Mouse (Mus musculus): ENCODE data around the gene Hmga1b.
"Not testable (repeated sequence)": the region's sequence is repeated elsewhere in the genome, so short reads cannot be mapped to it uniquely, and the experiment has no call there.

Hmga1b gene

GRCm38 (mm10) chr11:120731858-120732680 lies 30.5 kb upstream of the Hmga1b start, which contains the start of gene Cbr2:
Gene Cbr2 (minus strand): TSS chr11:120732114.
- DNase-seq (ENCODE audit: low read depth, low spot score), result no peak

- no peak for DNase-seq (ENCODE audit: low read depth, low spot score)
These were observed 29.1 kb upstream of the Hmga1b start for GRCm38 (mm10) chr11:120733521-120733920.

DNA sequence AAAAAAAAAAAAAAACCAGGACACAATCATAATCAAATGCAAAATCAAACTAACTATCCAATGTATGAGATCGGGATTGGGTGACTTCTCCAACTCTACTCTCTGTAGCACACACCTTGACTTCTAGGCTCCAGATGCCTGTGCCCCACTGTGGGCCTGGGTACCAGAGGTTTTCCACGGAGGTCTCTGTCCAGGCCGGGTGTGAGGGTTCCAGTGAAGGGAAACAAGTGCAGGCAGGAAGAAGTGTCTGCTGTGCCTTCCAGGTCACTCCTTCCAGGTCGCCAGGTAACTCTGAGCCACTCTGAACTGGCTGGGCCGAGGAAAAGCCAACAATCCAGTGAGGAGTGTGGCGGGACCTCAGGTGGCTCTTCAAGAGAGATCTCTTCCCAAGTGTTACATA lies 26.2 kb upstream of the Hmga1b start:
- no peak for DNase-seq (ENCODE audit: low read depth, low spot score)

GRCm38 (mm10) chr11:120740981-120741380 lies 21.6 kb upstream of the Hmga1b start:
- DNase-seq (ENCODE audit: low read depth, low spot score), result no peak

DNA sequence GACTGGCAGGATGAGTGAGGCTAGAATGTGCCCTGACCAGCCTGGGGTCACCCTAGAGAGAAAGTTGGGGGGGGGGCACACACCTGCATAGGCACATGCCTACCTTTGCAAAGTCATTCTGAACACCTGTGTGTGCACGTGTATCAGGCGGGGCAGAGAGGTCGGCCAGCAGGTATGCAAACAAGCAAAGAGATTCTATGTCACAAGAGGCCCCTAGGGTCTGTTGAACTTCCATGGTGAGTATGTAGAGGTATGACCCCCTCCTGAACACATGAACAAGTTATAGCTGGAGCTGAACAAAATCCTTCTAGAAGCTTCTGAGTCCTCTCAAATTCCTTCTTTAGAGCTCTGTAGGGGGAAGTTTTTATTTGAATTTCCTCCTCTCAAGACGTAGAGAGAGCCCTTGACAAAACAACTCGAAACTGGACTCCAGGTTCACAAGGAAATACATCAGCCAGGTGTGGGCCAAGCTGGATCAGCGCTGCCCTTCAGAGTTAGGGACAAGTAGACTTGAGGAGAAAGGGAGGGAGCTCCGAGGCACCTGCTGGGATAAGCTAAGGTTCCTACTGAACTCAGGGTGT lies 18.4 kb upstream of the Hmga1b start:
- no peak for DNase-seq (ENCODE audit: low read depth, low spot score)

- DNase-seq (ENCODE audit: low read depth, low spot score), result no peak
These were observed 14.6 kb upstream of the Hmga1b start for GRCm38 (mm10) chr11:120747974-120748373.

DNA sequence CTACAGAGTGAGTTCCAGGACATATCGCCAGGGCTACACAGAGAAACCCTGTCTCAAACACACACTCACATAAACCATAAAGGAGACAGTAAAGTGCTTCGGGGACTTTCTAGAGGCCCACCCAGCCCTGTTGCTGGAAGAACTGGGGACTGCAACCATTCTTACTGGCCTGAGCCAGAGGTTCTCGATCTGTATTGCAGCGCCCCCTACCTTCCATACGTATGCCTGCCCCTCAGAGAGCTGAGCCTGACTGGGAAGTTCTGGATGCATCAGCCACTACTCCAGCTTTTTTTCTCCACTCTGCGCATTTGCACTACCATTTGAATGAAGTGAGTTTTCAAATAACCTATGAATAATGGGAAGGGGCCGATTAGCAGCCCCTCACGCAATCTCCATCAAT lies 13.2 kb upstream of the Hmga1b start:
- DNase-seq (ENCODE audit: low read depth, low spot score), result no peak

DNA sequence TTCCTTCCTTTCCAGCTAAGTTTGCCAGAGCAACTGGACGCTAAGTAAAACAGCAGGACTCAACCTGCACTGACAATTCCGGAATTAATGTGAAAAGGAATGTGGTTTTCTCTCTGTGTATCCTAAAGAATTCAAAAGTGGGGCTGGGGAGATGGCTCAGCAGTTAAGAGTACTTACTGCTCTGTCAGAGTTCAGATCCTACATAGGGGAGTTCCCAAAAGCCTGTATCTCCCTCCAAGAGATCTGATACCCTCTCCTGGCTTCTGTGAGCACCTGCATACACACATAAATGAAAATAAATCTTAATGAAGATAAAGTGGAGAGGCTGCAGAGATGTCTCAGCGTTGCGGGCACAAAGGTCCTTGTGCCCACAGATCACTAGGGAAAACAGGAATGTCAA lies 11.0 kb upstream of the Hmga1b start:
- no peak for DNase-seq (ENCODE audit: low read depth, low spot score)

GRCm38 (mm10) chr11:120760236-120760635 lies 2.4 kb upstream of the Hmga1b start:
- no peak for DNase-seq (ENCODE audit: low read depth, low spot score)

DNA sequence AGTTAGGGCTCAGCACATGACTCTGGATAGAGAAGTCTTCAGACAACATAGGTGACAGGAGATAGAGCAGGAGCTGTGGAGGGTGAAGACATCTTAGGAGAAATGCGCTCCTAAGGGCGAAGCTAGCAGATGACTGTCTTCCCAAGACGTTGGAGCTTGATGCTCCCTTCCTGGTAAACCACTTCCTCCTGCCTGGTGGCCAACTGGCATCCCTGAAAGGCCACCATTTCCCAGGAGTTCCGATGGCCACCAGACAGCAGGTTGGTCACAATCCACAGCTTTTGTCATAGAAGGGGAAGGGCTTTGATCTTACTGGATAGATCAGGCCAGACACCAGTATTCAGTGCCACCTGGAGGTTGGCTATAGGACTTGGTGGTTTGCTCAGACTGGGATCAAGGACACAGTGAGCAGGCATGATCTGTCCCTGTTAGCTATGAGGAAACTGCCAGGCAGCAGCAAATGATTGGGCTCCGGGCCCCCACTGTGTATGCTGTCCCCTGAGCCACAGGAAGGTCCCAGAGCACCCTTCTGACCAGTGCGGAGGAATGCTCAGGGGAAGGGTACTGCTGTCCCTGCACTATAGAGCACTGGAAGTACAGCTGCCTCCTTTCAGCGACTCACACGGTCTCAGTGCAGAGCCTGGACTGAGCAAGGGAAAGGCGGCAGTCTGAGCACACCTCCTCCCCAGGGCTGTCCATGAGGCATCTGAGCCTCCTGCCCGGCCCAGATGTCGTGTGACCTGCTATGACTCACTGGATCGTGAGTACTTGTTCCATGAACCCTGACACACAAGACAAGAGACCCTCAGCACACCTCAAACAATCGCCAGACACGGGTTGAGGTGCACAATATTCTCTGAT lies 553 bp upstream of the Hmga1b start:
- DNase-seq (ENCODE audit: low read depth, low spot score), result no peak

GRCm38 (mm10) chr11:120763121-120763999 lies 766 bp downstream of the Hmga1b start:
- not testable (repeated sequence) for DNase-seq (ENCODE audit: low read depth, low spot score)

DNA sequence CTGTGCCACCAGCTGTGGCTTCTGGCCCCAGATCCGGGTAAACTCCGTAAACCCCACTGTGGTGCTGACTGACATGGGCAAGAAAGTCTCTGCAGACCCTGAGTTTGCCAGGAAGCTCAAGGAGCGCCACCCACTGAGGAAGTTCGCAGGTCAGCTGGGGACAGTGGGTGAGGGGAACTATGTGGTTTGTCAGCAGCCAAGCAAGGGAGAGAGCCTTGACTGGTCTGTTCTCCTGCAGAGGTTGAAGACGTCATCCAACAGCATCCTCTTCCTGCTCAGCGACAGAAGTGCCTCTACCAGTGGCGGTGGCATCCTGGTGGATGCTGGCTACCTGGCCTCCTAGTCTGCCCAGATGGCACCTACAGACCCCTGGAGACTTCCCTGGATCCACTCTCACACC lies 4.4 kb downstream of the Hmga1b start:
- not testable (repeated sequence) for DNase-seq (ENCODE audit: low read depth, low spot score)

DNA sequence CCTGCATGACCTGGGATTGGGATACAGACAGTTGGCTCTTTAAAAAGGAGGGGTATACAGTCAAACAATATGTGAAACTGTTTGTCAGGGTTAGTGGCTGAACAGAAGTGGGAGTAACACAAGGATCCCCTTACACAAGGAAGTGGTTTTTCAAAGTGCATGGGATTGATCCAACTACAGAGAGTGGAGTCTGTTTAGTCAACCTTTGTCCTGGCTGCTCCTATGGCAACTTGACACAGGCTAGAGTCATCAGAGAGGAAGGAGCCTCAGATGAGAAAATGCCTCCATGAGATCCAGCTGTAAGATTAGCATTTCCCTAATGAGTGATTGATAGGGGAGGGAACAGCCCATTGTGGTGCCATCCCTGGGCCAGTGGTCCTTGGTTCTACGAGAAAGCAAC lies 5.6 kb downstream of the Hmga1b start:
- DNase-seq (ENCODE audit: low read depth, low spot score), result no peak

- no peak for DNase-seq (ENCODE audit: low read depth, low spot score)
These were observed 10.2 kb downstream of the Hmga1b start for GRCm38 (mm10) chr11:120772749-120773148.

- DNase-seq (ENCODE audit: low read depth, low spot score), result no peak
These were observed 11.0 kb downstream of the Hmga1b start for GRCm38 (mm10) chr11:120773463-120774190.

DNA sequence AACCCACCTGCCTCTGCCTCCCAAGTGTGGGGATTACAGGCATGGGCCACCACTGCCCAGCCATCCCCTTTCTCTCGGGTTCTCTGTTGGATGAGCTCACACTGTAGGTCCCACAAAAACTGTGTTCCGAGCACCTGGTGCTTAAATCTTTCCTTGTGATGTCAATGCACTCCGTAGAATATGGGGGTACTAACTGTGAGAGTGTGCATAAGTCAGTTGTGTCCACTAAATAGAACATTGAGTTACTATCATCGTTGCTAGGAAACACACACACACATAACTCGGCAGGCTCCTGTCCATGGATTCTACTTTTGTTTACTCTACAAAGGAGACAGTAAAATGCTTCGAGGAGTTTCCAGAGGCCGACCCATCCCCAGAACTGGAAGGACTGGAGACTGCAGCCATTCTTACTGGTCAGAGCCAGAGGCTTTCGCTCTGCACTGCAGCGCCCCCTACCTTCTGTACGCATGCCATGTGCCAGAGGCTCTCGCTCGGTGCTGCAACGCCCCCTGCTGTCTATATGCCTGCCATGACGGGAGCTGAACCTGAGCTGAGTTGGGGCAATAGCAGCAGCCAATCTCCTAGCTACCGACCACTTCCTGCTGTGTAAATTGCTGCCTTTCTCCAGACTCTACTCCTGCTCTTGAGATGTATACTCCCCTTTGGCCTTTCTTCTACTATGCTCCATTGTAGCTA lies 13.3 kb downstream of the Hmga1b start:
- DNase-seq (ENCODE audit: low read depth, low spot score), result peak; percentile 62

GRCm38 (mm10) chr11:120777123-120777522 lies 14.5 kb downstream of the Hmga1b start:
- DNase-seq (ENCODE audit: low read depth, low spot score), result no peak

GRCm38 (mm10) chr11:120779876-120780275 lies 17.3 kb downstream of the Hmga1b start:
- no peak for DNase-seq (ENCODE audit: low read depth, low spot score)

DNA sequence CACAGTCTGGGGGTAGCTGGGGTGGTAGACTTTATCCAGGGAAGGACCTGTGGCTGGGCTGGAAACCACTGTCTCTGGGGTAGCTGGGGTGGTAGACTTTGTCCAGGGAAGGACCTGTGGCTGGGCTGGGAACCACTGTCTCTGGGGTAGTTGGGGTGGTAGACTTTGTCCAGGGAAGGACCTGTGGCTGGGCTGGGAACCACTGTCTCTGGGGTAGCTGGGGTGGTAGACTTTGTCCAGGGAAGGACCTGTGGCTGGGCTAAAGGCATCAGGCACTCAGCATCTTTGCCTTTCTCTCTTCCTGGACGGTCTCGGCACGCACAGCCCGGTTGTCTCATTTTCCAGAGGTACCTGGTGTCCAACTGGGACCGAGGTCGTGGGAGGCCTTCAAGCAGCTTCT lies 18.8 kb downstream of the Hmga1b start:
- DNase-seq (ENCODE audit: low read depth, low spot score), result not testable (repeated sequence)
